Mouse (Mus musculus) liver, postnatal 0 days (tissue): ENCODE data around the gene Rab3gap2.

Experiments used
- CTCF ChIP-seq: sonication (generic); IDR thresholded peaks from 2 replicates; pipeline ENCODE4 v1.5.1; 2016; ENCODE audit warnings: antibody characterized with exemption, low read depth
- EP300 ChIP-seq: IDR thresholded peaks from 2 replicates; pipeline ENCODE4 v1.6.1; 2016; ENCODE audit warnings: antibody characterized with exemption, low read depth, mild to moderate bottlenecking

GRCm38 (mm10) chr1:185268675-185269074 is 64.8 kb downstream of the Rab3gap2 start:
- TF ChIP-seq CTCF: no peak
- TF ChIP-seq EP300: no peak
